Mouse (Mus musculus) stomach, postnatal 0 days (tissue): Measurements from ENCODE around the gene Mars. TPM values are rescaled to one million over a fixed set of nuclear protein-coding genes. Genes with fewer than 3 reads are reported as not detected.

ENCODE experiments used
- ATAC-seq: fragments of 200-750 bp; cut with Nextera tagmentation; 2 replicates; pipeline ENCODE4 v1.8.0; 2017; ENCODE audit not compliant: low FRiP score, low TSS enrichment
- DNase-seq: peaks from one replicate; pipeline ENCODE4 v3.0.0-alpha.2; 2016; ENCODE audit warnings: low spot score
- H3K27ac ChIP-seq: fragments of 300-500 bp; sonication (generic); replicated peaks from 2 replicates; pipeline ENCODE4 v1.5.1; 2014; ENCODE audit warnings: mild to moderate bottlenecking, control low read depth
- H3K27me3 ChIP-seq: fragments of 300-500 bp; sonication (generic); 2 replicates; pipeline ENCODE4 v1.6.1; 2014; ENCODE audit warnings: low read length; ENCODE audit not compliant: control insufficient read depth, insufficient read depth
- H3K36me3 ChIP-seq: fragments of 300-500 bp; sonication (generic); 2 replicates; pipeline ENCODE4 v1.6.1; 2014; ENCODE audit warnings: low read length, mixed read lengths; ENCODE audit not compliant: control insufficient read depth, insufficient read depth
- H3K4me1 ChIP-seq: fragments of 300-500 bp; sonication (generic); replicated peaks from 2 replicates; pipeline ENCODE4 v1.6.1; 2014; ENCODE audit warnings: antibody characterized with exemption; ENCODE audit not compliant: control insufficient read depth, insufficient read depth
- H3K4me2 ChIP-seq: fragments of 300-500 bp; sonication (generic); replicated peaks from 2 replicates; pipeline ENCODE4 v1.6.1; 2014; ENCODE audit warnings: low read depth, mild to moderate bottlenecking, control low read depth, moderate library complexity
- H3K4me3 ChIP-seq: fragments of 300-500 bp; sonication (generic); 2 replicates; pipeline ENCODE4 v1.5.1; 2014; ENCODE audit warnings: low read depth, low read length, control low read depth
- H3K9ac ChIP-seq: fragments of 300-500 bp; sonication (generic); 2 replicates; pipeline ENCODE4 v1.6.1; 2014; ENCODE audit warnings: mild to moderate bottlenecking, low read length, control low read depth, mixed read lengths
- H3K9me3 ChIP-seq: fragments of 300-500 bp; sonication (generic); 2 replicates; pipeline ENCODE4 v1.6.1; 2016; ENCODE audit warnings: low read length; ENCODE audit not compliant: control insufficient read depth
- CTCF ChIP-seq: IDR thresholded peaks from 2 replicates; pipeline ENCODE4 v1.5.1; 2016; ENCODE audit warnings: antibody characterized with exemption, low read depth, mild to moderate bottlenecking, moderate library complexity
- EP300 ChIP-seq: optimal IDR thresholded peaks from 2 replicates; pipeline ENCODE3; 2016; ENCODE audit warnings: antibody characterized with exemption
- WGBS: fragments of 180-500 bp; shearing (Covaris S2); extraction: QIAGEN DNeasy Blood & Tissue Kit; methylation state at CpG from one replicate; pipeline ENCODE4 v1.1.7; 2014; 5-methylcytosine and 5-hydroxymethylcytosine counted together
- polyA plus RNA-seq: library from polyadenylated mRNA; unstranded; fragments of >200 nt; fragmentation: Nextera tagmentation; extraction: Ambion mirVana; gene quantifications from 2 replicates; pipeline ENCODE4 v1.2.1, GENCODE M21; 2015

Gene Mars
- polyA plus RNA-seq, 1 experiment from 2014 or later = 70.4 TPM

GRCm38 (mm10) chr10:127262548-127263398 is 48.8 kb downstream of the Mars start, which contains the start of gene Kif5a:
TSS of gene Kif5a (minus strand) at chr10:127263348.
- Histone ChIP-seq H3K27me3 (no peaks in the 10 kb centered on the region), H3K9me3 (no peaks in the 10 kb centered on the region), H3K4me3 (peak within 1 kb of the TSS; percentile 38), H3K27ac (no peak within 1 kb of the TSS), H3K36me3 (no peaks in the 10 kb centered on the region), H3K4me2 (peak within 1 kb of the TSS; percentile 77), H3K9ac (peak within 1 kb of the TSS; percentile 41; the same call in 1 of the 2 replicates), H3K4me1 (peaks cover 3% of the 10 kb centered on the region; the same call in 1 of the 2 replicates)
- DNase-seq (peak; percentile 48), ATAC-seq (no peak)
- TF ChIP-seq EP300 = no peak
- TF ChIP-seq CTCF = no peak
- WGBS = 3% methylated on average over 34 of the region's 53 CpGs

DNA sequence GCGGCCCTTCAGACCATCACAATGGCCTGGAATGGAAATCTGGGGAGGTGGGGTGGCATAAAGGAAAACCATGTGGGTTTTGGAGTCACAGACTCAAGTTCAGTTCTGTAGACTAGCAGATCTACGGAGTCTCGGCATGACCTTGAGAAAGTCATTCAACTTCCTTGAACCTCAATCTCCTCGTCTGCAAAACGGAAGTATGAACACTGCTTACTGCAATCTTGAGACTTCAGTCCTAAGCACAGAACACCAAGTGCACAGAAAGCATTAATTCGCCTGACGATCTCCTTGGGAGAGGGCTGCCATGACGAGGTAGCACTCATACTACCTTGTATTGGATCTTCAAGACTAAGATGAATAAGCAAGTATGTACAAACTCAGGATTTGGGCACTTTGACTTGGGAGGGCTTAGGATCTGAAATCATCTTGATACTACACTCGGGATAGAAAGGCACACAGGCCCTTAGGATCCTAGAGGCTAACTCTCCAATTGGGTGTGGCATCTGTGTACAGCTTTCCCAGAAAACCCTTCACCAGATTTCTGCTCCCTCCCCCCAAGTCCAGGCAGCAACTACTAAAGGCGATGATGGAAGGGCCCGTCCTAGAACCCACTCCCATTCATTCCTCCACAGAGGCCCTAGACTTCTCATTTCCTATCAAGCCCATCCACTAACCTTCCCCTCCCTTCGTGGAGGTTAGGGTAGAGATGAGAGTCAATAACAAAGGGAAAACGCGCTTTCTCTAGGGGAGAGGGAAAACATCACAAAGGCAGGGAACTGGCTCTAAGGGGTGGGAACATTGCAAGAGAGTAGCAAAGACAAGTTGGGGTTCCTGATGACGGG is 49.7 kb downstream of the Mars start:
- Histone ChIP-seq H3K4me2 (peak overlapping the region; percentile 77; the same call in 1 of the 2 replicates), H3K9me3 (no peaks in the 10 kb centered on the region)

GRCm38 (mm10) chr10:127258489-127258888 is 53.1 kb downstream of the Mars start:
- H3K36me3 ChIP-seq = no peaks in the 10 kb centered on the region
- H3K9ac ChIP-seq = no peak overlapping the region
- H3K4me3 ChIP-seq = no peak overlapping the region
- no peak overlapping the region for H3K4me2 ChIP-seq
- H3K27me3 ChIP-seq = no peaks in the 10 kb centered on the region
- H3K27ac ChIP-seq = no peak overlapping the region
- DNase-seq (no peak), ATAC-seq (no peak)
- no peaks in the 10 kb centered on the region; the same call in 1 of the 2 replicates for H3K4me1 ChIP-seq
- WGBS = 75% methylated on average over 8 of the region's 8 CpGs
- TF ChIP-seq CTCF = no peak
- TF ChIP-seq EP300 = no peak
- no peaks in the 10 kb centered on the region for H3K9me3 ChIP-seq

More for the DNA sequence above, 49.7 kb downstream of the Mars start:
- Histone ChIP-seq H3K9ac (no peak overlapping the region), H3K36me3 (no peaks in the 10 kb centered on the region), H3K27ac (no peak overlapping the region), H3K4me1 (peaks cover 2% of the 10 kb centered on the region; the same call in 1 of the 2 replicates), H3K27me3 (no peaks in the 10 kb centered on the region), H3K4me3 (no peak overlapping the region)
- DNase-seq (no peak), ATAC-seq (no peak)
- no peak for TF ChIP-seq CTCF
- TF ChIP-seq EP300 = no peak
- WGBS = 67% methylated on average over 15 of the region's 15 CpGs

DNA sequence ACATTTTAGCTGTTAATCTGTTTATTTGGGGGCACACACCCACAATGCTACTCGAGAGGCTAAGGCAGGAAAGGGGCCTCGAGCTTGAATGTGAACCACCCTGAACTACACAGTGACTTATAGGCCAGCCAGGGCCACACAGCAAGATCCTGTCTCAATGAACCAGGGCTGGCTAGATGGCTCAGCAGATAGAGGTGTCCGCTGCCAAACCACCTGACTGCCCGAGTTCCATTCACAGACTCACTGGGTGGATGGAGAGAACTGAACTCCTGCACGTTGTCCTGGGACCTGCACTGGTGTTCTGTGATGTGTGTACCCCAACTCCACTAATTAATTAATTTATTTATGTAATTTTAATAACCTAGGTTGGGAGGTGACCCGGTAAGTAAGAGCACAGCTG is 53.8 kb downstream of the Mars start:
- no peaks in the 10 kb centered on the region for H3K9me3 ChIP-seq
- 75% methylated on average over 6 of the region's 6 CpGs for WGBS
- no peak overlapping the region for H3K9ac ChIP-seq
- H3K4me2 ChIP-seq = no peak overlapping the region
- no peak for TF ChIP-seq EP300
- TF ChIP-seq CTCF = no peak
- no peaks in the 10 kb centered on the region; the same call in 1 of the 2 replicates for H3K4me1 ChIP-seq
- no peak overlapping the region for H3K4me3 ChIP-seq
- DNase-seq (no peak), ATAC-seq (no peak)
- no peaks in the 10 kb centered on the region for H3K36me3 ChIP-seq
- no peaks in the 10 kb centered on the region for H3K27me3 ChIP-seq
- H3K27ac ChIP-seq = no peak overlapping the region

DNA sequence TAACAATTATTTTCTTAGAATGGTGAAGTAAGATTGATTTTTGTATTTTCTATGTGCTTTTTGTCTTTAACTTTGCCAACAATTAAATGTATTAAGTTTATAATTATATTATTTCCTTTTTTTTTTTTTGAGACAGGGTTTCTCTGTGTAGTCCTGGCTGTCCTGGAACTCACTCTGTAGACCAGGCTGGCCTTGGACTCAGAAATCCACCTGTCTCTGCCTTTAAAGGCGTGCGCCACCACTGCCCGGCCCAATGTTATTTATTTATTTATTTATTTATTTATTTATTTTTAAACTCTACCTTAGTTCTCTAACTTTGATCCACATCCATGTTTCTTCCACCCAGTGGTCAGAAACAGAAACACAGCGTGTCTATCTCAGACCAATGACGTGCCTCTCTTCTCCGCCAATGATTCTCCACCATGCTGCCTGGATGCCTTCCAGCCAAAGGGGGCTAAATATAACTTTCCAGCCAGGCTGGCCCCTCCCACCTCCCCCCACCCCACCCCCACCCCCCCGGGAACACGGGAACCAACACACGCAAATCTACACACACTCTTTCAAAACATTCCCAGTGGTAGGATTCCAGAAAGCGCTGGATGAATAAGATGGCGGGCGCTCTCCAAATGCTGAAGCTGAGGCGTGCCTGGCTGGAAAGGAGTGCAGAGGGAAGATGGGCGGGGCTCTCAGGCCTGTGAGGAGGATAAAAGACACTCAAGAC is 55.8 kb downstream of the Mars start:
- WGBS = 22% methylated on average over 14 of the region's 14 CpGs
- peak; percentile 85 for DNase-seq

More for the DNA sequence above, 55.8 kb downstream of the Mars start:
- no peaks in the 10 kb centered on the region for H3K36me3 ChIP-seq
- ATAC-seq = peak; percentile 64; the same call in 1 of the 2 replicates
- no peak overlapping the region for H3K27ac ChIP-seq
- no peak overlapping the region for H3K9ac ChIP-seq
- no peak overlapping the region for H3K4me2 ChIP-seq
- no peaks in the 10 kb centered on the region for H3K4me1 ChIP-seq
- TF ChIP-seq EP300 (no peak), CTCF (no peak; the same call in none of the 2 replicates)
- no peaks in the 10 kb centered on the region for H3K27me3 ChIP-seq
- no peak overlapping the region for H3K4me3 ChIP-seq
- H3K9me3 ChIP-seq = no peaks in the 10 kb centered on the region
